Mouse (Mus musculus): ENCODE measurements around the gene Sp100. TPM values are rescaled to one million over a fixed set of nuclear protein-coding genes. Genes with fewer than 3 reads are reported as not detected.
"Not testable (repeated sequence)": the region's sequence is repeated elsewhere in the genome, so short reads cannot be mapped to it uniquely, and the experiment has no call there.

Gene Sp100
- total RNA-seq (2021) = 1 to 10 TPM; 1.5 to 2.0 TPM
- long read RNA-seq, experiment 1, partial matches to known transcripts = 1 of 2 reads
- long read RNA-seq, experiment 1, other reads (novel, unspliced or antisense) = 1 of 2 reads
- long read RNA-seq, experiment 2, partial matches to known transcripts = 0 of 1 reads
- long read RNA-seq, experiment 2, other reads (novel, unspliced or antisense) = 1 of 1 reads

DNA sequence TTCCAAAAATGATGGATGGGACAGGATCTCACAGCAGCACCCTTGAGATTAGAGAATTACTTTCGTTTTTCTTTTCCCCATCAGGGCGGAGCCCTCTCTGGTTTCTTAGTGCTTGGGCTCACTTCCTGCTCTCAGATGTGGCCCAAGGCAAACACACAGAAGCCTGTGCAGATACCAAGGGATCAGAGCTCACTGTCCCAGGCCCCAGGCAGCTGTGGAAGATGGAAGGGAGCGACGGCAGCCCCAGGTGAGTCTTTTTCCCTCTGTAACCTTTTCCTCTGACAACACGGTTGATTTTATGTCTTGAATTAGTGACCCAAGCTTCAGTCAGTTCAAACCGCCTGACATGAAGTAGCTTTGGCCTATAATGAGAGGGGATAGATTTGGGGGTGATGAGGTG is at the start of gene Sp100:
TSS of gene Sp100 (plus strand) at position 108 of the 400 bp plus-strand sequence.
- not testable (repeated sequence) for DNase-seq (ENCODE audit: low spot score in 2 of 2)

GRCm38 (mm10) chr1:85600078-85600477 is 49.7 kb upstream of the Sp100 start, which contains the start of gene Sp140:
Sp140 (plus strand) TSS chr1:85600378.
- DNase-seq (ENCODE audit: low spot score in 2 of 2) = not testable (repeated sequence)

DNA sequence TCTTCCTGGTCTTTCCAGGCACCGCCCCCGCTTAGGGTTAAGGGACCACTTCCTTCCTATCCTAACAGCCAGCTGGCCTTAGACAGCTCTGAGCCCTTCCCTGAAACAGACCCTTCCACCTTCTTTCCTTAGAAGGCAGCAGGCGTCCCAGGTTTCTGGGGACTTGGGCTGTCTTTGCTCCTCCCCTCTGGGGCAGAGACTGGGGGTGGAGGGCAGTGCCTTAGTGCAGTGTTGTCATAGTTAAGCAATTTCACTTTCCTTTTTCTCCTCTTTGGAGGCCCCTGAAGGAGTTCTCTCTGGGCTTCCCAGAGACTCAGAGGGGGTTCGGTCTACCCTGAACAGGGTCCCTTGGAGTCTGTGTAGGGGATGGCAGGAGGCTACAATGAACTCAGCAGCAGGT is 49.0 kb upstream of the Sp100 start:
- DNase-seq (ENCODE audit: low spot score in 2 of 2) = not testable (repeated sequence)

GRCm38 (mm10) chr1:85604341-85604740 is 45.4 kb upstream of the Sp100 start:
- not testable (repeated sequence) for DNase-seq (ENCODE audit: low spot score in 2 of 2)

DNA sequence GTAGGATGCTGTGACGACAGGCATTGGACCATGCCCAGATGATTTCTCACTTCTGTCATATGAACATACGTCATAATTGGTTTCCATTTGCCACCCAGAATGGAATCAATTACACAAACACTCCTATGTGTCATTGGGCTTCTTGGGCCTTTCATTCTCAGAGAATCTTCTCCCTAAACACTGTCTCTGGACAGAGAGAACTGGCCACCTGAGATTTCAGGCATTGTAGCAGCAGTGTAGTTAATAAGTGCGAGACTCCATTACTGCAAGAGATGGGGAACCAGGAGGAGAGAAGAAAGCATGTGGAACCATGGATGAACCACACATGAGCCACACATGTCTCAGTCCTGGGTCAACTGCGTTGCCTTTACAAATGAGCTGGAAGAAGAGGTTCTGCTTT is 41.4 kb upstream of the Sp100 start:
- not testable (repeated sequence) for DNase-seq (ENCODE audit: low spot score in 2 of 2)

DNA sequence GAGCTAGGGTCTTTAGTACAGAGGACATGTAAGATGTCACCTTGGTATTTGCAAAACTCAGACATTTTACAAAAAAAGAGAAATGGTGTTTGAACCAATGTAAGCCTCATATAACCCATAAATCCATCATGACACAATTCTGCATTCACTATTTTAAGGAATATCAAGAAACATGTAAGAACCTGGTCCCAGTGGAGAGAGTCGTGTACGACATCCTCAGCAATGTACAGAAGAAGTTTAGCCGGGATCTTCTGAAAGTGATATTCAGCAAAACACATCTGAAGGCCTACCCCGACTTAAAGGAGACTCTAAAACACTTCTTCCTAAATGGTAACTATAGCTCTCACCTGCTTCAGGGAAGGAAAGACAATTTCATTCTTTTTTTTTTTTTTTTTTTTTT is 39.2 kb upstream of the Sp100 start:
- not testable (repeated sequence) for DNase-seq (ENCODE audit: low spot score in 2 of 2)

DNA sequence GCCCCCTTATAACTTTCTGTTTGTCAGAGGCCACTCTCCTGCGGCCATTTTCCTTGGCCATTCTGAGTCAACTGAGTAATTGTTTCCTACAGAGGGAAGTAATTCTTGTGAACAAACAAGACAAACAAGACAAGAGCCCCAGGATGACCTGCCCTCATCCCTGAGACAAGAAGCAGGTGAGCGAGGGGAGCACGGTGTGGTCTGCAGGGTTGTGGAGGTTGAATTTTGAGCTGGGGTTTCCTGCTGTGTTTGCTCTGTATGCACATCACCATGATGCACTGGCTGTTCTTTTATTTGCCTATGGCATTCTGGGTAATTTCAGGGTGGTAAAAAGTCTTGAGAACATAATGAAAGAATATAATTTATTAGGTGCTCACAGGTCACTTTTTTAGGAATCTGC is 34.7 kb upstream of the Sp100 start:
- DNase-seq (ENCODE audit: low spot score in 2 of 2) = not testable (repeated sequence)

GRCm38 (mm10) chr1:85615819-85616218 is 34.0 kb upstream of the Sp100 start:
- DNase-seq (ENCODE audit: low spot score in 2 of 2) = not testable (repeated sequence)

DNA sequence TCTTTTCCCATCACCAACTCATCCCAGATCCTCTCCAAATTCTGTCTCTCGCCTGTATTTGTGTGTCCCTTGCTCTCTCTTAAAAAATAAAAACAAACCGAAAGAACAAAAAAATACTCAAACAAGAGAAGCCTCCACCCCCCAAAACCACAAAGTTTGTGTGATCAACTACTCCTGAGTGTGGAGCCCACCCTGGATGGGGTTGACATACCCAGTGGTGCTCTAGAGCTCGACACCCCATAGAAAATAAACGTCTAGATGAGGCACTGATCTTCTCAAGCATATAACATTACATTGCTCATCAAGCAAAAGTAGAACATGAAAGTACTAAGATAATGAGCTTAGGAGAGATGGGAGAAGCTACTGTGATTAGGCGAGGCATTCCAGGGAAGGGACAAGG is 32.6 kb upstream of the Sp100 start:
- not testable (repeated sequence) for DNase-seq (ENCODE audit: low spot score in 2 of 2)

- not testable (repeated sequence) for DNase-seq (ENCODE audit: low spot score in 2 of 2)
These were observed 31.1 kb upstream of the Sp100 start for GRCm38 (mm10) chr1:85618689-85619088.

- DNase-seq (ENCODE audit: low spot score in 2 of 2) = not testable (repeated sequence)
These were observed 12.9 kb upstream of the Sp100 start for GRCm38 (mm10) chr1:85636936-85637335.

- peak; percentile 33 to 37 for DNase-seq (ENCODE audit: low spot score in 2 of 2)
These were observed 11.6 kb upstream of the Sp100 start for GRCm38 (mm10) chr1:85638144-85638543.

DNA sequence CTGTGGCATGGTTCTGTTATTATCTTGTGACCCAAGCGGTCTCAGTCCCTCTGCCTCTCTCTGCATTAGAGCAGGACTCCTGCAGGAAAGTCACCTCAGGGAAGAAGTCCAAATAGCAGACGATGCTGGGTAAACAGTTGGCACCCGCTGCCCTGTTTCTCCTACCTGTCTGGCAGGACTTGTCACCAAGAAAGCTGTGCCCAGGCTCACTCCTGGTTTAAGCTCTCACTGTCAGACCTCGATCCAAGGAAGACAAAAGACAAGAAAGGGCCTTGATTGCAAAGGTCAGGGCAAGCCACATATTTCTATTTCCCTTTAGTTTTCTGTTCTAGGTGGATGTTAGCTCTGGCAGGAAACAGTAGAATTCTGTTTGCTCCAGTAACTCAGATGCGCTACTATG is 736 bp downstream of the Sp100 start:
- not testable (repeated sequence) for DNase-seq (ENCODE audit: low spot score in 2 of 2)

- peak in 1 of 2 experiments; percentile 21 for DNase-seq (ENCODE audit: low spot score in 2 of 2)
These were observed 2.0 kb downstream of the Sp100 start for GRCm38 (mm10) chr1:85651770-85652275.

DNA sequence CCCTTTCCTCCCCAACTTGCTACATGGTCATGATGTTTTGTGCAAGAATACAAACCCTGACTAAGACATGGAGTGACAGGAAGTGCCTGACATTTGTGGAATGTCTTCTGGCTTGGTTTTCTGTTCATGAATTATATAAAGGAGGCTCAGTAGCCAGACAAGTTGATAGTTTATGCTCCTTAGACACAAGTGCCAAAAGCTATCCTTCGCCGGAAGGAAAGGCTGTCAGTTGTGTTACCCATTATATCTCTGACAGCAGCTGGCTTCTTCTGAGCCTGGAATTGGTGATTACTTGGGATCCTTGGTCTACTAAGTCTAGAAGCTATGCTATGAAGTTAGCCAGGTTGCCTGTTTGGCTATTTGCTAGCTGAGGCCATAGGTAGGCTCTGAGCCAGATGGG is 7.4 kb downstream of the Sp100 start:
- DNase-seq (ENCODE audit: low spot score in 2 of 2) = not testable (repeated sequence)

DNA sequence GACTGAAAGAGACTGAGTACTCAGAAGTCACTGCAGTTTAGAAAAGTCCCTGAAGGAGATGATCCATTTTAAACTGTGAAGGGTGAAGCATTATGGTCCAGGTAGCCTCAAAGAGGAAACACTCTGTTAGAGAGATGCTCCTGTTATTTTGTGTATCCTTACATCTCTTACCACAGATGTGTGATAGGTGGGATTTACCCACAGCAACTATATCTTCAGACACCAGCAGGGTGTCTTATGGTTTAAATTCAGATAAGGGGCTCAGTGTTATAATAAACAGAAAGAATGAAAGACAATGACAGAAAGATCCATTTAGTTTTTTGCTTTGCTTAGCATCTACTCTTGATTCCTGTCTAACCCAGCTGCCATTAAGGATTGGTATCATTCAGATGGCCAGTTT is 14.5 kb downstream of the Sp100 start:
- no peak for DNase-seq (ENCODE audit: low spot score in 2 of 2)

- no peak for DNase-seq (ENCODE audit: low spot score in 2 of 2)
These were observed 30.4 kb downstream of the Sp100 start for GRCm38 (mm10) chr1:85680226-85680625.

- no peak for DNase-seq (ENCODE audit: low spot score in 2 of 2)
These were observed 36.9 kb downstream of the Sp100 start for GRCm38 (mm10) chr1:85686666-85687065.

DNA sequence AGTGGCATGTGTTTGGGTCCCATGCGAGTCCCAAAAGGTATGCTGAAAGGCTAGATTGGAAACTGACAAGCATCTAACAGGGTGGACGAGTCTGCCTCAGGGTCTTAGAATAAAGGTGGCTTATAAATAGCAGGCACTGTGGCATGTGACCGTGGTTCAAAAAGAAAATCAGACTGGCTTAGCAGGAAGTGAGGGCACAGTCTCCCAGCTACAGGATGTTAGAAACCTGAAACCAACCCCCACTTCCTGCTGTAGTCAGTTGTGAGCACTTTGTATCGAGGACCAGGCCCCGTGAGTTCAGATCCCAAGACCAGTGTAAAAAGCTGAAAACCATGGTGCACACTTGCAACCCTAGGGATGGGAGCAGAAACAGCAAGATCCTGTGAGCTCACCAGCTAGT is 37.6 kb downstream of the Sp100 start:
- DNase-seq (ENCODE audit: low spot score in 2 of 2) = no peak

GRCm38 (mm10) chr1:85690544-85690943 is 40.8 kb downstream of the Sp100 start:
- DNase-seq (ENCODE audit: low spot score in 2 of 2) = no peak

- no peak for DNase-seq (ENCODE audit: low spot score in 2 of 2)
These were observed 42.5 kb downstream of the Sp100 start for GRCm38 (mm10) chr1:85692281-85692680.

- DNase-seq (ENCODE audit: low spot score in 2 of 2) = no peak
These were observed 43.5 kb downstream of the Sp100 start for GRCm38 (mm10) chr1:85693280-85693679.

DNA sequence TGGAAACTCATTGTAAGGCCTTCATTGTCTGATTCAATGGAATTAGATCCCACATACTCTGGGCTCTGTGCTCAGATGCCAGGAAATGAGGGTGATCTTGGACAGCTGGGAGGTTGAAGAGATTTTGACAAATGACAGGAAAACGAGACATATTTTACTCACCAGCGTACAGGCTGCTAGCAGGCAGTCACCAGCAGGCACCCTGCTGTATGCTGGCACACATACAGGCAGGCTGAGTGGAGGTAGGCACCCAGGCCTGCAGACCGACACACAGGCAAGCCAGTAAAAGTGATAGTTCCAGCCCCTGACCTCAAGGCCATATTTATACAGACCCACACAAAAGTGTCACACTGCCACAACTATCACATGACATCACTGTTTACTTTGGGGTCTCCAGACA is 45.9 kb downstream of the Sp100 start:
- no peak for DNase-seq (ENCODE audit: low spot score in 2 of 2)

Measured in gastrocnemius, postnatal 4 days (tissue).